Mouse (Mus musculus) erythroid progenitor cell, adult 5-6 weeks (primary cell): ENCODE data around the gene Maff. TPM values are rescaled to one million over a fixed set of nuclear protein-coding genes. Genes with fewer than 3 reads are reported as not detected.
A peak's percentile ranks its signal among the peaks of the same experiment; 100 is the strongest.

Experiments used
- ATAC-seq: replicated peaks from 2 replicates; pipeline ENCODE4 v1.8.0; 2016; ENCODE audit warnings: moderate number of reproducible peaks, mild to moderate bottlenecking, moderate TSS enrichment, inconsistent platforms; ENCODE audit not compliant: poor library complexity, low FRiP score, severe bottlenecking
- total RNA-seq, 2 experiments: library from RNA; stranded (forward) in 1 of 2; stranded (reverse) in 1 of 2; fragments of 150-400 nt in 1 of 2; fragments of 186-747, 209-891 nt in 1 of 2; gene quantifications; 2 replicates each; pipeline versions ENCODE4 v1.2.3 to v1.2.4; 2015 to 2017; ENCODE audit warnings: low replicate concordance in 2 of 2

Gene Maff
- total RNA-seq, 2 experiments from 2014 or later, result not detected

DNA sequence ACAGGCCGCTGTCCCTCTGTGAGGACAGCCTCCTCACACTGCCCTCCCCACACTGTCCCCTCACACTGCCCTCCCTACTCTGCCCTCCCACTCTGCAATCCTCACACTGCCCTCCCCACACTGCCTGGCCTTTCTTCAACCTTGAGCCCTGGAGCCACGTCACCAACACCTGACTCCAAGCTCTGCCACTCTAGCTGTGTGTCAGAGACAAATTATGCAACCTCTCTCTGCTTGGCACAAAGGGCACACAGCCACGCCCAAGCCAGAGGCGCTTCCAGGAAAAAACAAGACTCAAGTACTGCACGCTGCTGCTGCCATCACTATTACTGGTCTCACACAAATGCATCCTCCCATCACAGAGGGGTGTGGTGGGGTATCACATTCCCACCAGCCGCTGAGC lies 44.0 kb downstream of the Maff start:
- no peak for ATAC-seq

DNA sequence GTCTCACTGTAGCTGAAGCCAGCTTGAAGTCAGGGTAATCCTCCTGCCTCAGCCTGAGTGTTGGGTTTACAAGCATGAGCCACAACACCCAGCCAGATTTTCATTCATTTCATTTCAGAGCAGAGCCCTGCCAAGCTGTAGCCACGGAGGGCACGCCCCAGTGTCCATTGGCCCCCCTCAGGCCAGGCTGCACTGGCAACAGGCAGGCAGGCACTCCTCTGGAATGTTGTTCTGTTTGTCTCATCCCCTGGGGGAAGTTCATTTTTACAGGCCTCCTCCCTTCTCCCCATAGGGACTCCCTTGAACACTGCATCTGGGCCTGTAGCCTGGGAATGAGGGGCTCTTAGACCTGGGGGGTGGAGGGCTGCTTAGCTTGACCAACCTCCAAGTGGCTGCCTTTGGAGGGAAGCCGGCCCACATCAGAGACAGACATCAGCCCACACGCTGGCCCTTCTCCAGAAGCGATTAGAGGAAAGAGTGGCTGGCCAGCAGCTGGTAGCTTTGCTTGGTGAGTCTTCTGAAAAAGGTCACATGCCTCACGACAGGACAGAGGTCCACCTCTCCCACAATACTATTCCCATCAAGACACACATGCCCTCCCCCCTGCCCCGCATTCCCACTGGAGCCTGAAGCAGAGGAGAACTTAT lies 45.1 kb downstream of the Maff start:
- ATAC-seq, result no peak

DNA sequence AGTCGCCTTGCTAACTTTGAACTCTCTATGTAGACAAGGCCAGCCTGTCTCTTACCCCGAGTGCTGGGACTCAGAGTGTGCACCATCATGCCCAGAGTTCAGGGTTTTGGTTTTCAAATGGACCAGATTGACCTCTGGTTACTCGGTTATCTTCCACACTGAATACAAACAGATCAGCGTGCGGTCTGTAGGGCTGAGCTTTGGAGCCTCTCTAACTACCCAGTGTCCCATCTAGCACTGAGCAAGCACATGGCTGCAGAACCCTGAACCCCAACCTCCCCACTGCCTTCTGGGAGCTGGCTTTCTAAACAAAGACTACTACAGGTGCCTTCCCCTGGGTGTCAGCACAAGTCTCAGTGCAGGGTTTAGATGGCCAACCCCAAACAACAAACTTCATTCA lies 46.1 kb downstream of the Maff start:
- no peak for ATAC-seq

DNA sequence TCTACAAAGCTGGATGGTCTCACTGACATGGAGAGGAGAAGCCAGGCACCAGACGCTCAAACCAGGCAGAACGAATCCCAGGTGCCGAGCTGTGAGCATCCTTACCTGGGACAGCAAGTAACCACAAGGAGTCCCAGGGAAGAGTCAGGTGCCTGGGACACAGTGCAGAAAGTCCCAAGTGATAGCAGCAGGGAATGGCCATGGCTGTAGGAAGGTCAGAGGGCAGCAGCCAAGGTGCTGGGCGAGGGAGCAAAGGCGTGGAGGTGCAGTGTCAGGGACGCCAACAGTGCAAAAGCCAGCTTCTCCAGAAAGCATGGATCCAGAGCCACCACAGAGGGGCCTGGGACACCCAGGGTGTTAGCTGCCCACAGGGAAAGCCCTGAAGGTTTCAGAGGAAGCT lies 46.7 kb downstream of the Maff start:
- no peak for ATAC-seq

DNA sequence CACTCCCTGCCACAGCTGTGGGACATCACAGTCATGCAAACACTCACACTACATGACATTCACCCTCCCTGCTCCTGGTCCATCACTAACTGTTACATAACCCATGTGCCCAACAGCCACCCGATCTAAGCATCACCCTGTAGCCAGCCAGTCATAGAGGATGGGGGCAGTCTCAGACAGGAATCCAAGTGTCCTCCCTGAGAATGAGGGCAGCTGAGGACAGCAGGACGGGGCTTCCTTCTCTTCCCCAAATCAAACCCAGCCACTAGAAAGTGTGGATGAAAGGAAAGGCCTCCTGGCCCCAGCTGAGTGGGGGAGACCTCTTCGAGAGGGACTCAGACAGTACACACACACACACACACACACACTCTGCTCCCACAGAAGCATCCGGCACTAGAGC lies 48.4 kb downstream of the Maff start:
- no peak for ATAC-seq

DNA sequence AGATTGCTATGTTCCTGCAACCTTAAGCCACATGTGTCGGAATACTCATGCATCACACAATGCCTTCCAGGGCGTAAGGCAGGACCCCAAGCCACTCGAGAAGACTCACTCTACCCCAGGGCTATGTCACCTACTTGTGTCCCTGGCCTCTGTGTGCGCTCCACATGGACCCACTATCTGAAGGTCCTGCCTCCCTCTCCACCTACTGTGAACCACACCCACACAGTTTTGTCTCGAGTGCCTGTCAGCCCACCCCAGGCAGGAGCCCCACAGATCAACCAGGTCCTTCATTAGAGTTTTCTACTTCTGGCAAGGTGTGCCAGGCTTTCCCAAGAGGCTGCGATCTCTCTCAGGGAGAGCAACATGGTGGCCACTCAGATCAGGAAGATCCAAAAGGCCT lies 48.9 kb downstream of the Maff start:
- ATAC-seq, result no peak

GRCm38 (mm10) chr15:79396736-79397135 lies 50.3 kb downstream of the Maff start:
- no peak for ATAC-seq

- no peak for ATAC-seq
Observed at GRCm38 (mm10) chr15:79399231-79400052, 53.0 kb downstream of the Maff start.

DNA sequence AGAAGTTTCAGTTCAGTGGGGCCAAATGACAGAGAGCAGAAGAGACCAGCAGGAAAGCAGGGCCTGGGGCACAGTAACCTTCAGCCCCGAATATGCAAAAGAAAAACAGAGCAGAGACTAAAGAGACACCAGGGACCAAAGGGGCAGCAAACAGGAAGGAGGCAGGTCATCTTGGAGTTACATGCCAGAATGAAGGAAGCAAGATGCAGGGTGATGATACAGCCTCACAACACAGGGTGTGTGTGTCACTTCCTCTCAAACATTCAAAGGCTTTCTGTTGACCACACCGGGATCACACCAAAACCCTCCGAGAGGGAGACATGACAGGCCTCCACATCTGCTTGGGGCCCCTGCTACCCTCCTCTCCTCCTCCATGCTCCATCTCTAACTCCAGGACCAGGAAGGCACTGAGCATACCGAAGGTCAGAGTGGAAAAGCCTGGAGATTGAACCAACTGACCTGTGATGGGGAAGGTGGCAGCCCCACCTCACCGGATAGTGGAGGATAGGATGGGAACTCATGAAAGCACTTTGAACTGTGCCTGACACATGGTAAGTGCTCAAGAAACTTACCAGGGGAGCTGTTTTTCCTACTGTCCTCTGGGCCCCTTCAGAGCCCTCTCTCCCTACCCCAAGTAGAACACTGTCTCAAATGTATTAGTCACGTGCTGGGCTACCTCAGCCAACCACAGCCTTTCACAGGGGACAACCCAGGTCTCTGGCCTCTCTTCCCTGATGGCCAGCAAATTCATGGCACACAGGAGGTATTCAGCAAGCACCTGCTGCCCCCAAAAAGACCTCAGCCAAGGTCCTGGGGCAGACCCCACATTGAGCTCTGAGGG lies 53.9 kb downstream of the Maff start:
- no peak for ATAC-seq

DNA sequence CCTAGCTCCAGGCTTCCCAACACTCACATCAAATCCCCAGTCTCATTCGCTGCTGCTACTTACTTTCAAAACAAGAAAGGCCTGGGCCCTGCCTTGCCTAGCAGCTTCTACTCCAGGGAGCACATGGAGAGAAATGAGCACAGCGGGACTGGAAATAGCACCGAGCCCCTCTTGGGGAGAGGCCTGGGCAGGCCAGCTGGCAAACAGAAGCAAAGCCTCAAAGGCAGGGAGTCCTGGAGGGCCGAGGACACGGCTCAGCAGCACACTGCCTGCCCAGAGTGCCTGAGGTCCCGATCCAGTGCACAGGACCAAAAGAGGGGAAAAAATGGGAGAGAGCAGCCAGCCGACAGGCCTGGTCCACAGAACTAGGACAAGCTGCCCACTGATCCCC lies 54.5 kb downstream of the Maff start:
- ATAC-seq, result no peak

- no peak for ATAC-seq
Observed at GRCm38 (mm10) chr15:79402176-79402575, 55.8 kb downstream of the Maff start.

GRCm38 (mm10) chr15:79402836-79403762 lies 56.7 kb downstream of the Maff start, which contains the start of gene Tmem184b:
Tmem184b (minus strand) TSS chr15:79403569.
- ATAC-seq, result peak; percentile 92

- ATAC-seq, result no peak
Observed at GRCm38 (mm10) chr15:79403763-79404210, 57.4 kb downstream of the Maff start.

- ATAC-seq, result no peak
Observed at GRCm38 (mm10) chr15:79404277-79404676, 57.9 kb downstream of the Maff start.

DNA sequence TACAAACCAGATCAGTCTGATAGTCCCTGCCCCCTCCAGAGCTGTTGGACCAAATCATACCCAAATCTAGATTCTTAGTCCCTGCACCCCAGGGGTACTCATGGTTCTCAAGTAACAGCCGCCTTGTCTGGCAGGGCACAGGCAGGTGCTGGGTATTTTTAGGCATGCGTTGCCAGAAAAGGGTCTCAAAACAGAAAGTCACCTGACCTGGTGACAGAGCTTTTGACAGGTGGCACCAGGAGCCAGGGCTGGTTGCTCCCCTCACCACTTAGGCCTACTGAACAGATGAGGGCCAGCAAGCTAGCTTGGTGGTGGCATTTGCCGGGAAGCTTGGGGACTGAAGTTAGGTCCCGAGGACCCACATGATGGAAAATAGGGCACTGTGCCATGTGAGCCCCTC lies 60.1 kb downstream of the Maff start:
- ATAC-seq, result no peak
